Mouse (Mus musculus): ENCODE measurements around the gene Capzb.
A peak's percentile ranks its signal among the peaks of the same experiment; 100 is the strongest.

Capzb gene

DNA sequence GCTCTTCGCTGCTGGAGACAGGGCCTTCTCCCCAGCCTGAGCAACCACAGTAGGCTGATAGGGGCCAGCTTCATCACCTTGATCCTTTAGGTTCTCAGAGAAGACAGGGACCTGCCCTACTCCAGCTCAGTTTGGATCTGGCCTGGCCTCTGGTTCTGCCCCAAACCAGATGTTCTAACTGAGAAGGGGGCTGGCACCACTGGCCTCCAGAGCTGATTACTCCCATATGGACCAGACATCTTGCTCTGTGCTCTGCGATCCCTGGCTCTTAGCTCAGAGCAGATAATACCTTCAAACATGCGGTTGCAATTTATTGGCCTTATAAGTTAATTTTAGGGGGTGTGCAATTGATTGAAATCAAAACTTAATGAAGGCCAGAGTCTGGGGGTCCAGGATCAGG is 74.6 kb downstream of the Capzb start:
- no peak for DNase-seq (ENCODE audit: low spot score in 2 of 2)

DNA sequence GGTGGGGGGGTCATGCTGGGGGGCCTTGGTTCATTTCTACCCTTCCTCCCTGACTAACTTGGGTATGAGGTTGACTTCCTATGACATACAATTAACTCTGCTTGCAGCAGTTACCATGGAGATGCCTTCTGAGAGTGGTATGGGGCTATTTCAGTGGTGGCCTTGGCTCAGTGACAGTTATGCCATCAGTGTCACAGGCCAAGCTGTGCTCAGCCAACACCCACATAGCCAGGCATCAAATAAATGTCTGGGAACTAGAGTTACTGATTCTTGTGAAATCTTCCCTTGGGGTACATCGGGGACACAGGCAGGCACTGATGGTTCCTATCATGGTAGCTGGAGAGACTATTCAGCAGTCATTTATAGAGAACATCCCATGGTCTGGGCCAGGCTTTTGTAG is 75.5 kb downstream of the Capzb start:
- no peak for DNase-seq (ENCODE audit: low spot score in 2 of 2)

DNA sequence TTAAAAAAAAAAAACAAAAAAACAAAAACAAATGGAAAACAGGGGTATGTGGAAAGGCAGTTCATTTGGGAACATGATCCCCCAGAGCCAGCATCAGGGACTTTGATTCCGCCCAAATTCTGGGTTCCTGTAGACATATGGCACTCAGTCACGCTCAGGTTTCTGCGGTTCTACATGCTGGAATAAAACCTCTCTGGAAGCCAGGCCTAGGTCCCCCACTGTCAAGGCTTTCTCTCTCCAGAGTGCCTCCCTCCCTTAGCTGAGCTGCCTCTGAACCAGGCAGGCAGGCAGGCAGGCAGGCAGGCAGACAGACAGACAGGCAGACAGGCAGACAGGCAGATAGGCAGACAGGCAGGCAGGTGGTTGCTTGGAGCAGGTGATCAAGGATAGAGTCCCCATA is 77.5 kb downstream of the Capzb start:
- no peak for DNase-seq (ENCODE audit: low spot score in 2 of 2)

DNA sequence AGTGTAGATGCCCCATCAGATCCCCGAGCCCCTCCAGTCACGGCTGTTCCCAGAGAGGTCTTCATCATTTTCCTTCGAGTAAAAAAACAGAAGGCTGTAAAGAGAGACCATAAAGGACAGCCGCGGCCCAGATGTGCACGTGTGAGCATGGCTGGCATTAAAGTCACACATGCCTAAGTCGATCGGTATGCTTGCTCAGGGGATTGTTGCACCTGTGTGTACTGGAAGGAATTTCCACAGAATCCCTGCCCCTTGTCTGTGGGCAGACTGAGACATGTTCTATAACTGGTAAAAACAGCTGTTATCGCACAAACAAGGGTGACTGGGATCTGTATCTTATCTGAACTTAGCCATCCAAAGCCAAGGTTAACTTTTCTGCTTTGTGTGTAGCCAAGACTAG is 78.9 kb downstream of the Capzb start:
- no peak for DNase-seq (ENCODE audit: low spot score in 2 of 2)

DNA sequence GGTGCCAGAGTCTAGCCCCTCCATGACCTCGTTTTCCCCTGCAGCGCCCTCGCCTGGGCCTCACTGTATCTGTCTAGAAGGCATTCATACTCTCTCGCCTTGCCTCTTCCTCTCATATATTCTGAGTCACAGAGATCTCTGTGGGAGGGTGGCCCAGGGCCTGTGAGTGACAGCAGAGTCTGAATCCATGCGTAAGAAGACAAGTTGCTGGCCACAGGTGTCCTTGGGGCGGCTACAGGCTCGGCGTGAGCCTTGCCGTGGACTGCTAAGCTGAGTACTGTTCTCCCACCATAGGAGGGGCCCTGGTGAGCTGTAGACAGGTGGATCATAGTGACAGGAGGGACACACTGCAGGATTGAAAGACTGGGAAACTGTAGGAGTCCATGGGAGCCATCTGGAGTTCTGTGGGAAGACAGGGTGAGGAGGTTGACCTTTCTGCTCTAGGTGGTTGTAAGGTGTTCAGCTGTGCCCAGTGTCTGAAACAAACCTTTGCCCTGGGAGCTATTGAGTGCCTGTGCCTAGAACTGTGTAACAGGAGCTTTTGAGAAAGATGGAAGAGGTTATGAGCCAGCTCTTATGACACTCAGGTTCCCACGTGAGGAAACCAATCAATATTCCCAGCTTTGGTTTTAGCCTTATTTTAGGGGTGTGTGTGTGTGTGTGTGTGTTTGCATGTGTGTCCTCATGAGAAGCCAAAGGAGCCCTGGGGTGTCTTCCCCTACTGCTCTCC is 80.4 kb downstream of the Capzb start:
- no peak for DNase-seq (ENCODE audit: low spot score in 2 of 2)

DNA sequence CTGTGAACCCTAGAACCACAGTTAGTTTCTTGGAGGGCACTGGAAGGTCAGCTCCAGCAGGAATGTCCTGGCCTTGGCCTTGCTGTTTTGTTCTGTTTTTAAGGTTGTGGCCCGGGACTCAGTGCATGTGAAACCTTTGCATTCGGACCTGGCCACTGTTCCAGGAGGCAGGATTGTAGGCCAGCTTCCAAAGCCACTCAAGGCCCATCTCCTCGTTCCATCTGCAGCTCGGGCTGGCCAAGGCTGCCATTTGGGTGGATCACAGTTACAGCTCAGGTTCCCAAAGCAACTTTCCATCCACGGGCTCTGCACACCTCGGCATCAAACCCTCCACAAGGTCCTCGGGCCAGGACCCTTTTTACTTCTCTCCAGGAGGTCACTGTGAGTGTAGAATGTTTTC is 81.9 kb downstream of the Capzb start:
- no peak for DNase-seq (ENCODE audit: low spot score in 2 of 2)

DNA sequence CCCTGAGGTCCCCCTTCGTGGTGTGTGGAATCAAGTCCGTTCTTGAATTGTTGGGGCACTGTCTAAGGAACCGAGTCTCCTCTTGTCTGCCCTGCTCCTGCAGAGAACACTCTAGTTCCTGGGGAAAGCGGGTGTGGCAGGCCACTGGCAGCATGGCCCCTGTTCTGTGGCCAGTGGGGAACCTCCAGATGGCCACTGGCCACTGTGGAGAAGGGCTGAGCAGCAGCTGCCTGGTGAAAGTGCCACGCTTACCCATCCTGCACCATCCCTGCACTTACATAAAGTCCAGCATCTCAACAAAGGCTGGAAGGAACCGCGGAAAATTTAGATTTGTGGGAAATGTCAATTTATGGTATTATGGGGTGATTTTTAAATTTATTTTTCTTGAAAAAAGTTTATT is 83.7 kb downstream of the Capzb start:
- no peak for DNase-seq (ENCODE audit: low spot score in 2 of 2)

DNA sequence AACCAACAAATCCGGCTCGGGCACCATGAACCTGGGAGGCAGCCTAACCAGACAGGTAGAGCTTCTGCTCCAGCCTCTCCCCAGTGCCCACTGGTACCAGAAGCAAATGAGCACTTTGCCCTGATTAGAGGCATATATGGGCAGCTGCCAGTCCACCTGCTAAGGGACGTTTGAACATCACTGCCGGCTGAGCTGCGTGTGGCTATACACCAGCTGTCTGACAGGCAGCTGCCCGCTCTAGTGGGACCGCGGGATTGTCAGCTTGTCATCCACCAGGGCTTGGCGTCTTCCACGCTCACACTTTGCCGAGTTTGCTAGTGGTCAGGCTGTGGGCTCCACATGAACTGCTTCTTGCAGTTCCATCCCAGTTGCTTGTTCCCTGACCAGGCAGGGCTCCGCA is 87.8 kb downstream of the Capzb start:
- DNase-seq (ENCODE audit: low spot score in 2 of 2) = no peak

DNA sequence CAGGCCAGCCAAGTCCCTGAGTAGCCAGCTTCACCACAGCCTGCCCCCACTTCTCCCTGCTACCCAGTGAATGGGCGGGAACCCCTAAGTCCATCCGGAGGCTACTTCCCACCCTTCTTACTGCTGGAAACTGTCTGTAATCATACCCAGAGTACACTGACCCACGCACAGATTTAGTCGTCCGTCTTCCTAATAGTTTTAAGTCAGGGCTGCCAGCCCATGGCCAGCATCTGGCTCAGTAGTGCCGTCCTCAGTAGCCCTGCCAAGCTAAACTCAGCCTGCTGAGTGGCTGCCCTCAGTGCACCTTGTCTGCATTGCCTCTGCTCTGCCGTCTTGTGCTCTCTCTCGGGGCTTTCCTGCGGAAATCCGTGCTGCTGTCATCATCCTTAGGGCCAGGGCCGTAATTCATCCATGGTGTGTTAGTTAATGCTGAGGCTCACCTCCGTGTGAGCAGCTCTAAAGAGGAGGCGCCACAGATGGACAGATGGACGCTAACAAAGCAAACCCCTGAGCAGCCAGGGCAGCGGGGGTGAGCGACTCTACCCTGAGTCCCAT is 89.2 kb downstream of the Capzb start:
- no peak for DNase-seq (ENCODE audit: low spot score in 2 of 2)

DNA sequence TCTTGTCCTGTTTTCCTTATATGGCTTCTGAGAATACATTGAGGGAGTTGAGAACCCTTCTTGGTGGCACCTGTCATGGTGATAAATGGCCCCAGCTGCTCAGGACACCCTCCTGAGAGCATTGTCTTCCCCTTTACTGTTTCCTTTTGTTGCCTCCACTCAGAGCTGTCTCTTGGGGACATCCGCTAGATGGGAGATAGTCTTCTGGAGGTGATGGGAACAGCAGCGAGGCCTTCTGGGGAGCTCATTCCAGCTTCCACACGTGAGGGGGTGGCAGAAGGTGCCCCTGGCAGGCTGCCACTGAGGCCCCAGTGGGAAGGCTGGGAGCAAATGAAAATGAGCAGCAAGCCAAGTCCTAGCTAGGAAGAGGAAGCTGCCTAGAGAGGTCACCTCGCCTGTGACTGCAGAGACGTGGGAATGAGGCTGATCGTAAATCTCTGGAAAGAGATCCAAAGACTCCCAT is 90.3 kb downstream of the Capzb start:
- DNase-seq (ENCODE audit: low spot score in 2 of 2) = no peak

DNA sequence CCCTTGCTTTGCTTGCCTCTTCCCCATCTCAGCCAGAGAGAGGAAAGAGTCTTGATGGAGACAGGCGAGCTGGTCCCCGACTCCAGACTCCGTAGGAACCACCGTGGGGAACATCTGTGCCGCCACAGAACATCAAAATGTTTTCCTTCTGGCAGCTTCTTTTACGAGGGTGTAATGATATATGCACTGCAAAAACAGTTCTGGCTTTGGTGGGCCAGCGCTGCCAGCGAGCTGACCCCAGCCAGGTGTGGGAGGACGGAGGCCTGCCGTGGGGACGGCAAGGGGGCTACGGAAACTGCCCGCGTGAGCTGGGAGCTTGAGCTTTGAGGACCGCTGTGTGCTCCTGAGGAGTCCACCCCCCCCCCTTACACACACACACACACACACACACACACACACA is 92.2 kb downstream of the Capzb start:
- DNase-seq (ENCODE audit: low spot score in 2 of 2) = no peak

DNA sequence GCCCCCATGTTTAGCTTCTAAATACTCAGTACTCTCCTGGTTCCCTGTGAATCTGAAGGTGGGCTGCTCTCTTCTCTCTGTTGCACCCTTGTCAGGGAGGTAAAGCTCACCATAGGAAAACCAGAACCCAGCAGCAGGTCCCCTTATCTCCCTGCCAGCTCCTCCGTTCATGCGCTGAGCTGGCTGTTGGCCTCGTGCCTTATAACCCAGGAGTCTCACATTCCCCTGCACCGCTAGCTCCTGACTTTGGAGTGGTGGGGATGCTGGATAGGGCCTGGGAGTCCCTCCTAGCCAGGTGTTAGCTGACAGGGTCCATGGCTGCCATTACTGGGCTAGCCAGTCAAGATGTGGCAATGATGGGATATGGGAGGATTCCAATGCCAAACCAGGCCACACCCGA is 93.5 kb downstream of the Capzb start:
- no peak for DNase-seq (ENCODE audit: low spot score in 2 of 2)

DNA sequence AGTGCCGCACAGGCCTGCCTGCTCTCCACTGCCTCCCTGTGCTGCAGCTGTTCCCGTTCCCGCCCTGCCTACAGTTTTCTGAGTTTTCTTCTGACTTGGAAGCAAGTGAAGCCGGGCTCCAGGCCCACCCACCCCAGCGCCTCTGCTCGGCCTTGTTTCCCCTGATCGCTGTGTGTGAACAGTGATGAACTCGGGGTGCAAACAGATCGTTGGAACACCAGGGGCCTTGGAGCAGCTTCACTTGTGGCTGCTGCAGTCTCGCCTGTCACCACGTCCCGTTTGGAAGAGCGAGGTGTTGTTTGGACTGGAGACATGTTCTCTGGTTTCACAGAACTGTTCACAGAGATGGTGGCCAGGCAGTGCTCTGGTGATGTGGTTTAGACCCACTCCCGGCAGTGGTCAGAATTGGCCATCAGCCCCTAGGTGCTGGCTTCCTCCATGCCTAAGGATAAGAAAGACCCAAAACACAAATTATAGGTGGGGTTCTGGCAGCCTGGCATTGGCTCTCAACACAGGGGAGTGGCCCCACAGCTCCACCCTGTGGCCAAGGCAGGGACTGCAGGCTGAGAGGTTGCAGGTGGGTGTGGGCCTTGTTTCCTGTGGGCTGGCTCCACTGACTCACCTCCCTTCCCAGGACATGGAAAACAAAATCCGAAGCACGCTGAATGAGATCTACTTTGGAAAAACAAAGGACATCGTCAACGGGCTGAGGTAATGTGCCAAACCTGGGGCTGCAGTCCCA is 94.6 kb downstream of the Capzb start:
- DNase-seq (ENCODE audit: low spot score in 2 of 2) = peak in 1 of 2 experiments; percentile 92

DNA sequence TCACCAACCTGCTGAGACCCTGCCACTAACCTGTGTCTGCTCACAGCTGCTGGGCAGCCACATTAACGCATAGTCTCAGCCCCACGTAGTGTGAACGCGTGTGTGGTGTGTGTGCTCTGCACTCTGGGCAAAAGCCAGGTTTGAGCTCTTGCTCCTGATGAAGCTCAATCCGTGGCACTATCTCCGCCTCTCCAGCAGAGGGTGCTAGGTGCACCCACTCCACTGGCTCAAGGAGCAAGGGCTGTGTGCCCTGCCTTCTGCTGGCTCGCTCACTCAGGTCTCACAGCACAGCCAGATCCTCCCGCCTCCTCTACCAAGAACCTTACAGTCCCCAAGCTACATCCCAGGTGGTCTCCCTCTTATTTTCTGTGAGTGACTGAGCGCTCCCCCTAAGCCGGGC is 96.3 kb downstream of the Capzb start:
- DNase-seq (ENCODE audit: low spot score in 2 of 2) = peak in 1 of 2 experiments; percentile 62

DNA sequence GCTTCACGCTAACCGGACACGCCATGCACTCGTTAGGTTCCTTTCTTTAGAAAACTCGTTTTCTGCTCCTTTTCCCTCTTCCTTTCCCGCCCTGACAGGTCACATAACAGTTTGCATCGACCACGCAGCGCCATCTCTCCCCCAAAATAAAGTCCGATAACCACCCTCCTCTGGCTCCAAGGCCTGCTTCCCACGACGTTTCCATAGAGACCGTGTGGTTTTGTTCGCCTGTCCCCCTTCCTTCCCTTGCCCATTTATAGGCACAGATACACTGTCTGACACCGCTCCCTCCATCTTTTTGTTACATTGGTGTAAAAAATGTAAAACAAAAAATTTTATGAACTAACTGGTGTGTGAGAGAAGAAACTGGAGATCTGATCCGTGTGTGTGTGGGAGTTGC is 98.4 kb downstream of the Capzb start:
- DNase-seq (ENCODE audit: low spot score in 2 of 2) = no peak

DNA sequence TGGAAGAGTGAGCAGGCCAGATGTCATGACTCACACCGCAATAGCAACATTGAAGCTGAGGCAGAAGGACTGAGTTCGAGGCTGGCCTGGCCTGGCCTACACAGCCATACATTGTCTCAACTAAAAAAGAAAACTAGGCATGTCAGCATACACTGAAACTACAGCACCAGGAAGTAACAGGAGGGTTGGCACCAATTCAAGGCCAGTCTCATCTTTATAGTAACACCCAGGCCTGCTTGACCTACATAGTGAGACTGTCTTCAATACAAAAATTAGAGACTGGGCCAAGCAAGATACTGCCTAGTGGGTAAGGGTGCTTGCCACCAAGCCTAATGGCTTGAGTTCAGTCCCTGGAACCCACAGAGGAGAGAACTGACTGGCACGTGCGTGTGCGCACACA is 99.3 kb downstream of the Capzb start:
- DNase-seq (ENCODE audit: low spot score in 2 of 2) = no peak

DNA sequence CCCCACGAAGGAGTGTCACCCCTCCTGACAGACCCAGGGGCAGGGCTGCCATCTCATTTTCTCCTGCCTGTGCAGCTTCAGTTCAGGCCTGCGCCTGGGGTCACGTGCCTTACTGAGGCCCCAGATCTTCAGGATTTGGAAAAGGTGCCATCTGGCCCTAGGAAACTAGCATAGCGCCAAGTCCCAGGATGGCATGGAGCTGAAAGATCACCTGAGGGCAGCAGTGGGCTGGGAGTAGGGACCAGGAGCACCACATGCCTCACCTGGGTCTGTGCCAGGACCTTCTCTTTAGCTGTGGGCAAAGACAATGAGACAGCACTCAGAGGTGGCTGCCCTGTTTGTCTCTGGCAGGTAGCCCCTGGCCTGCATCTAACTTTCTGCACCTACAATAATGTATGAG is 104.9 kb downstream of the Capzb start:
- no peak for DNase-seq (ENCODE audit: low spot score in 2 of 2)

DNA sequence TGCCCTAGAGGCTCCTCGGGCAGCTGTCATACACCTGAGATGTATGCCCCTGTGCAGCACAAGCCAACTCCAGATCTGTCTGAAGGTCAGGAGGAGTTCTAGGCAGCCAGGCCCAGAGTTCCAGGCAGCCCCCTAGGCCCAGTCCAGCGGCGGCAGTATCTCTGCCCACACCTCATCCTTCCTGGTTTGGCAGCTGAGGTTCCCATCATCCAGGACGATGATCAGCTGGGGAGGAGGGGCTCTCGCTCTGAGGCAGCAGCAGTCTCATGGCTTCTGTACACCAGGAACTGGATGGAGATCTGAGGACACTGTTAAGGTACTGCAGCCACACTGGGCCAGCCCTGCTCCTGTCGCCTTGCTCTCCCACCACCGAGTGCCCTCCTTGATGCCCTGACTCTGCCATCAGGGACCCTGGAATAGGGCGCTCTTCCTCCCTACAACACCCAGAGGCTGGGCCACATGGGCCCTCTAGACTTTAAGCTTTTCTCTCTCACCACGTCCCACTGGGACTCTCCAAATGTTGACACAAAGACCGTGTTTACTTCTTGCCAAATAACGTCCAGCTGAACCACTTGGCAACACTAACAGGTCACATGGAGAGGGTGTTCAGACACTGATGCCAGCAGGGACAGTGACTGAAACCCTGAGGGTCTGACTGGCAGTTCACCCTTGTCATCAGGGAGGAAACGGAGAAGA is 106.1 kb downstream of the Capzb start:
- no peak for DNase-seq (ENCODE audit: low spot score in 2 of 2)

DNA sequence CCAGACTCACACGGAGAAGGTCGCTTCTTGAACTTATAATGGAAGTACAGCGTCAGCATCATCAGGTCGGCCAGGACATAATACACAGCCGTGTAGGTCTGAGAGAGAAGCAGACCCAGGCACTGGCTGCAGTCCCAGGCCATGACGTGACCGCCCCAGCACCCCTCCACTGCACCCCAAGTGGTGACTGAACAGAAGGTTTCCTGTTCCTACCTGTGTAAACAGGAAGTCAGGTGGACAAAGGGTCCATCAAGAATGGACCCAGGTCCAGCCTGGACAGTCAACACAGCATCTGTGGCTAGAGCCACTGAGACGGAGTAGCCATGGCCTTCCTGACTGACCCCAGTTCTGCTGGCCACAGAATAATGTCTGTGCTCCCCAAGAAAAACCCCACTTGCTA is 109.1 kb downstream of the Capzb start:
- DNase-seq (ENCODE audit: low spot score in 2 of 2) = no peak

DNA sequence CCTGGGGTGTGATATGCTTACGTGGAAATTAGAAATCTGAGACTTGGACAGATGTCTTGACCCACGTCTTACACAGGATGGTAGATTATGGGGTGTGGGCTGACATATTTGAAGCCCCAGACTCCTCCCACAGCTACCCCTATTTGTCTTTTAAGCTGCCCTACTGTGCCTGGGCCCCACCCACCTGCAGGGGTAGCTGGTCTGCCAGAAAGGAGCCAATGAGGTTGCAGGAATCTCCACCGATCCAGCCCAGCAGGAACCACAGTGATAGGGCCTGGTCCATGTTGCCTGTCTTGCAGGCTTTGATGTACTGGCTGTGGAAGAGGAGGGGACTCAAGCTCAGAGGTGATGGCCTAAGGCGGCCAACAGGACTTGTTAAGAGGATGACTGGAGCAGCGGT is 109.5 kb downstream of the Capzb start:
- no peak for DNase-seq (ENCODE audit: low spot score in 2 of 2)

DNA sequence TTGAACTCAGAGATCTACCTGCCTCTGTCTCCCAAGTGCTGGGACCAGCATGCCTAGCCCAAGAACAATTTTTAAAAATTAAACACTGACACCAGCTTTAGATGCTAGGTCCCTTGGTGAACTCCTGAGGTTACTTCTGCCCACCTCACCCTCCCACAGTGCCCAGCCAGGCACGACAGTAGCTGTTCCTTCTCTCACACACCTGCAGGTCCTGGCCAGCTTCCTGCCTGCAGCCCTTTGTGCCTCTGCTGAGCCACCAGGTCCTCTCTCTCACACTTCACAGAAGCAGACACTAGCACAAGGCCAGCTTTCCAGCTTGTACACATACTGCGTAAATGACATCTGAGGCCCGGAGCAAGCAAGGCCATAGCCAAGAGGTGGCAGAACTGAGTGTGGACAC is 112.8 kb downstream of the Capzb start:
- no peak for DNase-seq (ENCODE audit: low spot score in 2 of 2)

DNA sequence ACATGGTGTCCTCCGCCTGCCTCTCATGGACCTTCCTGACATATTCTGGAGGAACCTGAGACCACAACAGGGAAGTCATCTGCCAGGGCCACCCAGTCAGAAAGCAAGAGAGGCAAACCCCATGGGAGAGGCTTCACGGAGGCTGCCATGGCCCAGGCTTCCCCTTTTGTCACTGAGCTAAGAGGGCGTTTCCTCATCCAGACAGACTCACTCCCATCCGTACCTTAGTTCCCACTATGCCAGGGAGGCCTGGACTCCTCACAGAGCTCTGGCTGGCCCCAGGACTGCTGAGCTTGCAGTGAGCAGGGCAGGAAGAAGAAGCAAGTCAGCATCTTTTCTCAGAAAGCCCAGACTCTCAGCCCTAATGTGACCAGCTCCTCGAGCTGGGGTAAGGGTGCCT is 115.2 kb downstream of the Capzb start:
- DNase-seq (ENCODE audit: low spot score in 2 of 2) = no peak

DNA sequence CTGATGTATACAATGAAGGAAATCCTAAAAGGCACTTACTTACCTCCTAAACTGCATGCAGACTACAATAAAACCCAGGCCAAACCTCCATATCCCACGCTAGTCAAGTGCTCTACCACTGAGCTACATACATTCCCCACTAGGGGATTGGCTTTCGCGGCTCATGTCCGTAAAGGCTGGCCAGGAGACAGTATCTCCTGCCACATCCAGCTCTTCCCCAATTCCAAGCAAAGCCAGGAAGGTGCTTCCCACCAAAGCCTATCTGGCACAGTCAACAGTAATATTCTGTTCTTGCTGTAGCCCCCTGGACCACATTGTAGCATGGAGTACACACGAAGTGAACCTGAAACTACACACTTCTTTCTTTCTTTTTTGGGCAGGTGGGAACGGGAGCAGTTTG is 117.0 kb downstream of the Capzb start:
- no peak for DNase-seq (ENCODE audit: low spot score in 2 of 2)

All from left cerebral cortex, adult 9 months (tissue).